Mouse (Mus musculus): ENCODE data around the gene 1700013G24Rik. TPM values are rescaled to one million over a fixed set of nuclear protein-coding genes. Genes with fewer than 3 reads are reported as not detected.

Gene 1700013G24Rik
- polyA plus RNA-seq, 1 experiment, result not detected

DNA sequence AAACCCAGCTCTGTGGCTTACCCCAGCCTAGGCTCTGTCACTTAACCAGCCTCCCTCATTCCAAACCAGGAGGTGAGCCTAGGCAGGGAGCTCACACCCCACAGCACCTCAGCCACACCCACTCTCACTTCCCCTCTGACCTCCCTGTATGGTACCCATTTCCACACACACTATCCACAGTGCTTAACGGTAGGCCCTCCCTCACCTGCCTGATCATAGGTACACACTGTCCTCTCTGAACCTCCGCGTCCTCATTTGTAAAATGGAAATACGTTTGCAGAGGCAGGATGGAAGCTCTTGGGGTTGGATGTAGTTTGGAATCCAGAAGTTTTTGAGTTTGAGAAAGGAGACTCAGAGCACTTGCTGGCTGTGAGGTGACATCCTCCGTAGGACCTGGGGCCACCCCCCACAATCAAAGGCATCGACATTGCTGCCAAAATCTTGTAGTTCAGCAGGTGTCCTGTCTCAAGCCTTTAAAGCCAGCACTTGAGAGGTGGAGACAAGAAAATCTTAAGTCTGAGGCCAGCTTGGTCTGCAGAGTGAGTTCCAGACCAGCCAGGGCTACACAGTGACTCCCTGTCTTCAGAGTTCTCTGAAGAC lies 42.5 kb downstream of the 1700013G24Rik start:
- Histone ChIP-seq H3K9me3 (ENCODE audit: control insufficient read depth, low read length) (no peaks in the 10 kb centered on the region), H3K36me3 (ENCODE audit: control insufficient read depth) (no peaks in the 10 kb centered on the region), H3K27me3 (ENCODE audit: control insufficient read depth) (no peaks in the 10 kb centered on the region), H3K4me3 (replicated peaks) (no peak overlapping the region), H3K4me1 (ENCODE audit: control insufficient read depth) (no peaks in the 10 kb centered on the region)
- TF ChIP-seq GATA1 (IDR thresholded peaks at IDR 0.05; ENCODE audit: low read length), result no peak
- TF ChIP-seq TAL1 (IDR thresholded peaks at IDR 0.05; ENCODE audit: low read length), result no peak

DNA sequence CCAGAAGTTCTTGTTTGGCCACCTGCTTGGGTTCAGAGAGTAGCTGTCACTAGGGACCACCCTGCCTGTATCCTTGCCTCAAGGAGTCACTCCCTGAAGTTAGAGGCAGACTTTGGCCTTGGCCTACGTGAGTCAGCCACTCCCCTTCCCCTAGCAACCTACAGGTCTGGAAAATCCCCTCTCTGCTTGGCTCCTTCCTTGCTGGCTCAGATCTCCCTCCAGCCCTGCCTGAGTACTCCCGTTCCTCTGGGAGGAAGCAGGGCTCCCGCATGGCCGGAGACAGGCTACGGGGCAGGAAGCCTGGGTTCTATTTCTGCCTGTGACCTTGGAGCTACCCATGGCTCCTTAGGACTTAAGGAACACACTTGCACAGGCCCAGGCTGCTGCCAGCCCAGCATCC lies 44.3 kb downstream of the 1700013G24Rik start:
- Histone ChIP-seq H3K9me3 (ENCODE audit: control insufficient read depth, low read length) (no peaks in the 10 kb centered on the region), H3K36me3 (ENCODE audit: control insufficient read depth) (no peaks in the 10 kb centered on the region; the same call in 1 of the 2 replicates), H3K4me1 (ENCODE audit: control insufficient read depth) (no peaks in the 10 kb centered on the region), H3K4me3 (replicated peaks) (no peak overlapping the region), H3K27me3 (ENCODE audit: control insufficient read depth) (no peaks in the 10 kb centered on the region)
- no peak for TF ChIP-seq TAL1 (IDR thresholded peaks at IDR 0.05; ENCODE audit: low read length)
- TF ChIP-seq GATA1 (IDR thresholded peaks at IDR 0.05; ENCODE audit: low read length), result no peak

DNA sequence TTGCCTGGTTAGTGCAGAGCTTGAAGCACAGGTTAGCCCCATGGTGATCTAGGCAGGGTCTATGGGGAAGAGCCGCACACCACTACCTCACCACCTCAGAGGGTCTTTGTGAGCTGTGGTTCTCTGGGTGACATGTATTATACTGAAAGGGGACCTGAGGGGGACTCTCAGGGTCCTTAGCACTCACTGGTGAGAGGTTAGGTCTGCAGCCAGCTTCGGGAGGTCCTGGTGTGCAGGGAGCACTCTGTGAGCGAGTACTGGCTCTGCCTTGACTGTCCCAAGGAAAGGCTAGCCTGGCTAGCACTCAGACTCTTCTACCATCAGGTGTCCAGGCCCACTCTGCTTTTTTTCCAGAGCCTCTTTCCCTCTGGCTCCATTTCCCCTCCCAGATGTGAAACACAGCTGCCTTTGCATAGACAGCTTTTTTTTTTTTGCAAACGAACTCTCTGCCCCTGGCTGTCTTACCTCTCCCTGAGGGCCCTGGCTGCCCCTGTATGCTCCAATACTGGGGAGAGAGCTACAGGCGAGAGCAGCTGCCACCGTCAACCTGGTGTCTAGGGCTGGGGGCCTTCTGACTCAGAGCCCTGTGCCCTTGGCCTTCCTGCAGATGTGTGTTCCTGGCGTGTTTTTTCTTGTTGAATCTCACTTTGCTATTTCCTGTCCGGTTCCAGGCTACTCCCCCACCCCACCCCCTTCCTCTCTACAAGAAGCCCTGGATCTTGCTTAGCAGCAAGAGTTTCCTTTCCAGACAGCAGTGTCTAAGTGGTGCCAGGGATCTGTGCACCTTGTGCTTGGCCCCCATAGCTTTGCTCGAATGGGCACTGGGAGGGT lies 45.0 kb downstream of the 1700013G24Rik start:
- TF ChIP-seq GATA1 (IDR thresholded peaks at IDR 0.05; ENCODE audit: low read length), result no peak
- TF ChIP-seq TAL1 (IDR thresholded peaks at IDR 0.05; ENCODE audit: low read length), result no peak
- no peaks in the 10 kb centered on the region for H3K27me3 ChIP-seq (ENCODE audit: control insufficient read depth)
- H3K4me3 ChIP-seq (replicated peaks), result no peak overlapping the region
- H3K4me1 ChIP-seq (ENCODE audit: control insufficient read depth), result no peaks in the 10 kb centered on the region
- no peaks in the 10 kb centered on the region; the same call in 1 of the 2 replicates for H3K36me3 ChIP-seq (ENCODE audit: control insufficient read depth)
- no peaks in the 10 kb centered on the region for H3K9me3 ChIP-seq (ENCODE audit: control insufficient read depth, low read length)

DNA sequence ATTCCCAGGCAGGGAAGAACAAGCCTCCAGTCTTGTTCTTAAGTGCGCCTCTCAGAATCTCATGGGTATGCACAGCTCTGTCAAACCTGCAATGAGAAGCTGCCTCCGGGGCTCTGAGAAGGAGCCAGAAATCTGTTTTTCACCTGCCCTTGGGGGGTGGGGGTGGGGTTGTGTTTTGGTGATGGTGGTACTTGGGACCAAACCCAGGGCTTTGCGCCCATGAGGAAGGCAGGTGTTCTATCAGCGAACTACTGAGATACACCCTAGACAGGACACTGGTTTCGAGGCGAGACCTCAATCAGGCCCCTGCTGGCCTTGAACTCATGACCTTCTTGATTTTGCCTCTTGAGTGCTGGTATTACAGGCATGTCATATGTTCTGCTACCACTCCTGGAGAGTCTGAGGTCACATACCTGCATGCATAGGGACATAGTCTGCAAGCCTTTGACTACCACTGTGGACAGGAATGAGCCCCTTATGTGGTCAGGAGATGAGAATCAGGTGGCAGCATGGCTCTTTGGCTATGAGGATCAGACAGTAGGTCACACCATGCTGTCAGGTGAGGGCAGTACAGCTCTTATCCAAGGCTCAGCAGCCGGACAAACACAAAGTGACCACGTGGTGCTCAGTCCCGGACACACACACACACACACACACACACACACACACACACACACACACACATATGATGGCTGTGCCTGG lies 45.9 kb downstream of the 1700013G24Rik start:
- Histone ChIP-seq H3K9me3 (ENCODE audit: control insufficient read depth, low read length) (no peaks in the 10 kb centered on the region), H3K27me3 (ENCODE audit: control insufficient read depth) (no peaks in the 10 kb centered on the region), H3K4me3 (replicated peaks) (no peak overlapping the region), H3K36me3 (ENCODE audit: control insufficient read depth) (no peaks in the 10 kb centered on the region; the same call in 1 of the 2 replicates), H3K4me1 (ENCODE audit: control insufficient read depth) (no peaks in the 10 kb centered on the region)
- TF ChIP-seq TAL1 (IDR thresholded peaks at IDR 0.05; ENCODE audit: low read length) (no peak), GATA1 (IDR thresholded peaks at IDR 0.05; ENCODE audit: low read length) (no peak)

DNA sequence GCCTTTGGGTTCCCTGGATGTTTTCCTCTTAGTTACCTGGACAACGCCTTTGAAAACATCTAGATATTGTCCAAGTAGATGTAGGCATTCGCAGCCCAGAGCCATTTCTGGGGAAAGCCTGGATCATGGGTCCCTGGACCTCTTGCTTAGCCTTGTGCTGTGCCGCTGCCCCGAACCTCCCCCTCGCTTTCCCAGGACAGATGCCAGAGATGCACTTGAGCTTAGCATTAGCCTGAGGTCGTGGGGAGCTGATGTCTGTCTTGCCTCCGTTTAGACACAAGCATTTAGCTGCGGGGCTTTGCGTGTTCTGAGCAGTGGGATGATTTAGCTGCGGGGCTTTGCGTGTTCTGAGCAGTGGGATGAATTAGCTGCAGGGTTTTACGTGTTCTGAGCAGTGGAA lies 47.1 kb downstream of the 1700013G24Rik start:
- H3K36me3 ChIP-seq (ENCODE audit: control insufficient read depth), result no peaks in the 10 kb centered on the region; the same call in 1 of the 2 replicates
- no peaks in the 10 kb centered on the region for H3K27me3 ChIP-seq (ENCODE audit: control insufficient read depth)
- H3K9me3 ChIP-seq (ENCODE audit: control insufficient read depth, low read length), result no peaks in the 10 kb centered on the region
- H3K4me3 ChIP-seq (replicated peaks), result no peak overlapping the region
- no peak for TF ChIP-seq TAL1 (IDR thresholded peaks at IDR 0.05; ENCODE audit: low read length)
- no peaks in the 10 kb centered on the region for H3K4me1 ChIP-seq (ENCODE audit: control insufficient read depth)

DNA sequence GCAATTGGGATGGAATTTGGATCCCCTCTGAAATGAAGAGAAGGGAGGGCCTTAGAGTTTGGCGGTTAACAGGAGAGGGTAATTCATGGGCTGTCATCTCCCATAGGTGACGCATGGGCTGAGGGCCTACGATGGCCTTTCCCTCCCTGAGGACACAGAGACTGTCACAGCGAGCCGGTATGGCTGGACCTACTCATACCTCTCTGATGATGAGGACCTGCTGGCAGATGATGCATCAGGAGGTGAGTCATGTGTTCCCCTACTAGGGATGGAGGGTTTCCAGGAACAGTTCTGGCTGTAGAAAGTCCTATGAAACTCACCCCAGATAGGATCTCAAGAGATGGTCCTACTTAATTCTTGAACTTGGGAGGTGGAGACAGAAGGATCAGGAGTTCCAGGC lies 47.9 kb downstream of the 1700013G24Rik start:
- H3K9me3 ChIP-seq (ENCODE audit: control insufficient read depth, low read length), result no peaks in the 10 kb centered on the region
- no peaks in the 10 kb centered on the region; the same call in 1 of the 2 replicates for H3K36me3 ChIP-seq (ENCODE audit: control insufficient read depth)
- TF ChIP-seq TAL1 (IDR thresholded peaks at IDR 0.05; ENCODE audit: low read length), result no peak
- TF ChIP-seq GATA1 (IDR thresholded peaks at IDR 0.05; ENCODE audit: low read length), result no peak
- H3K4me1 ChIP-seq (ENCODE audit: control insufficient read depth), result no peaks in the 10 kb centered on the region
- no peak overlapping the region for H3K4me3 ChIP-seq (replicated peaks)
- H3K27me3 ChIP-seq (ENCODE audit: control insufficient read depth), result no peaks in the 10 kb centered on the region

DNA sequence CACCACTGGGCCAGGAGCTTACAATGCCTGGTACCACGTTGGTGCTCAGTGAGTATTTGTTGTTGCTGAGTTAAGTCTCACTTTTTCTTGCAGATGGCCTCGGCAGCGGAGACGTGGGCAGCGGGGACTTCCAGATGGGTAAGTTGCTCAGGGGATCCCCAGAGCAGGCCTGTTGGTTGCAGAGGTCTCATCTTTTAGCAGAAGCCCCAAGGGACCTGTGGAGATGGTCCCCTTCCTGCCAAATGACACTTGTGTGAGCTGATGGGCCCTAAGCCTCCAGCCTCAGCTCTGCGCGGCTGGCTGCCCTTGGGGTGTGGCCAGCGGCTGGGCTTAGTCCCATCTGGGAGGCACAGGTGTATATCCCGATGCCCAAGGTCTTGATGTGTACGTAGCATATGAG lies 49.1 kb downstream of the 1700013G24Rik start:
- TF ChIP-seq TAL1 (IDR thresholded peaks at IDR 0.05; ENCODE audit: low read length), result no peak
- TF ChIP-seq GATA1 (IDR thresholded peaks at IDR 0.05; ENCODE audit: low read length), result no peak

DNA sequence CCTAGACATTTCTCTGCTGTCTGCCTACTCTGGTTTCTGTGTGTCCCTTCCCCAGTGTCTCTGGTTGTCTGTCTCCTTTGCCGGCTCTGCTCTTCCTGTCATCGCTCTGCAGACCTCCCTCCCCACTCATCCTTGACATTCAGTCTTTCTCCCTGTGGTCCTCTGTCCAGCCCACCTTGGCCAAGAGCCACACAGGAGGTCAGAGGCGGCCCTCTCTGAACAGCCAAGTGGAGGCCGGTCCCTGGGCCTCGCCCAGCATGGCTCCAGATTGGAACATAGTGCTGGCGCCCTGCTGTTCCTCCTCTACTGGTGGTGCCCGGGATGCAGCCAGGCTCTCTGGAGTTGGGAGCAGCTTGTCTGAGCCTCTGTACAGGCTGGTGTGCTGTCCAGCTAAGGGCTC lies 49.7 kb downstream of the 1700013G24Rik start:
- H3K9me3 ChIP-seq (ENCODE audit: control insufficient read depth, low read length), result no peaks in the 10 kb centered on the region
- no peaks in the 10 kb centered on the region; the same call in 1 of the 2 replicates for H3K36me3 ChIP-seq (ENCODE audit: control insufficient read depth)
- H3K27me3 ChIP-seq (ENCODE audit: control insufficient read depth), result no peaks in the 10 kb centered on the region
- no peak overlapping the region for H3K4me3 ChIP-seq (replicated peaks)
- no peak for TF ChIP-seq GATA1 (IDR thresholded peaks at IDR 0.05; ENCODE audit: low read length)
- no peak for TF ChIP-seq TAL1 (IDR thresholded peaks at IDR 0.05; ENCODE audit: low read length)
- no peaks in the 10 kb centered on the region for H3K4me1 ChIP-seq (ENCODE audit: control insufficient read depth)

More for the DNA sequence above, 49.1 kb downstream of the 1700013G24Rik start:
- Histone ChIP-seq H3K36me3 (ENCODE audit: control insufficient read depth) (no peaks in the 10 kb centered on the region; the same call in 1 of the 2 replicates), H3K4me3 (replicated peaks) (no peak overlapping the region), H3K27me3 (ENCODE audit: control insufficient read depth) (no peaks in the 10 kb centered on the region), H3K4me1 (ENCODE audit: control insufficient read depth) (no peaks in the 10 kb centered on the region), H3K9me3 (ENCODE audit: control insufficient read depth, low read length) (no peaks in the 10 kb centered on the region)

DNA sequence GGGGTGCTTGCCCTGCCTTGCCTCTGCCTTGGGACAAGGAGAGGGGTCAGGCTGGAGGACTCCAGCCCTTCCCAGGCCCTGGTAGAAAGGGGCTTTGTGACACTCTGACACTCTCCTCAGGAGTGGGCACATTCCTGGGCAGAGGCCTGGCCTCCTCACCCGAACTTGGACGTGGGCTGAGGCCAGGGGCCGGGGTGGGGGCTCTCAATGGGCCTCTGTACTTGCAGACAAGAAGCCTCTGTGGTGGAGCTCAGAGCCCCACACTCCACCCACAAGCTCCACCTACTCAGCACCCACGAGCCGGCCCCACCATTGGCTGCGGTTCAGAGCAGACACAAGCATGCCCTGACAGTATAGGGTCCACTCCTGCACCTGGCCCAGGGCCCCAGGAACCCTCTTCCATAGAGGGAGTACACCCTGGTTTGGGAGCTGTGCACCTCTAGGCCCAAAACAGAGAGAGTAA lies 50.5 kb downstream of the 1700013G24Rik start:
- TF ChIP-seq TAL1 (IDR thresholded peaks at IDR 0.05; ENCODE audit: low read length), result no peak
- no peak for TF ChIP-seq GATA1 (IDR thresholded peaks at IDR 0.05; ENCODE audit: low read length)
- H3K36me3 ChIP-seq (ENCODE audit: control insufficient read depth), result no peaks in the 10 kb centered on the region; the same call in 1 of the 2 replicates
- no peaks in the 10 kb centered on the region for H3K9me3 ChIP-seq (ENCODE audit: control insufficient read depth, low read length)
- no peak overlapping the region for H3K4me3 ChIP-seq (replicated peaks)
- no peaks in the 10 kb centered on the region for H3K27me3 ChIP-seq (ENCODE audit: control insufficient read depth)
- H3K4me1 ChIP-seq (ENCODE audit: control insufficient read depth), result no peaks in the 10 kb centered on the region

Other genes with a start within 250 kb of the 1700013G24Rik start
- gene Wnt4, start 175.8 kb upstream of the 1700013G24Rik start, polyA plus RNA-seq (2012), result 0.02 TPM in 1 of 2 replicates, not detected in the other
- gene Cdc42, start 95.6 kb upstream of the 1700013G24Rik start, polyA plus RNA-seq (2012), result 1.5 and 1.7 TPM in 2 replicates
- gene Cela3a, start 43.5 kb upstream of the 1700013G24Rik start, polyA plus RNA-seq (2012), result not detected in 2 replicates
- gene Cela3b, start 22.7 kb upstream of the 1700013G24Rik start, polyA plus RNA-seq (2012), result not detected in 2 replicates
- gene Hspg2, start 15.5 kb downstream of the 1700013G24Rik start, polyA plus RNA-seq (2012), result 0.21 and 0.26 TPM in 2 replicates
- not detected in 2 replicates for gene Ldlrad2, start 121.3 kb downstream of the 1700013G24Rik start, polyA plus RNA-seq (2012)
- gene Usp48, start 140.5 kb downstream of the 1700013G24Rik start, polyA plus RNA-seq (2012), result 5.0 and 9.0 TPM in 2 replicates
- gene Rap1gap, start 211.4 kb downstream of the 1700013G24Rik start, polyA plus RNA-seq (2012), result 0.05 and 0.12 TPM in 2 replicates

Measured in erythroblast, embryonic 14.5 days (primary cell).